Mouse (Mus musculus): ENCODE measurements at regions not wholly inside any gene's neighbourhood (a gene's known extent, or its start where the extent isn't known, plus 50 kb on each side); places are given as distances from the start of the nearest gene placed in this dataset.

- H3K4me3 ChIP-seq (replicated peaks; ENCODE audit: extremely low read depth, low read depth, low read length) = no peak overlapping the region
- TF ChIP-seq POLR2A (IDR thresholded peaks at IDR 0.05; ENCODE audit: borderline replicate concordance, extremely low read depth, low read depth, low read length) (no peak), CTCF (IDR thresholded peaks at IDR 0.05; ENCODE audit: insufficient read depth, low read length) (peak; percentile 15; the same call in 1 of the 2 replicates)
- WGBS = 17% methylated on average over 1 of the region's 1 CpGs
- DNase-seq = no peak
- H3K4me1 ChIP-seq (ENCODE audit: control insufficient read depth, insufficient read depth, low read length) = no peaks in the 10 kb centered on the region
Observed at GRCm38 (mm10) chrX:133787112-133787511, 63.7 kb upstream of the Tnmd start.

- no peaks in the 10 kb centered on the region for H3K4me1 ChIP-seq (ENCODE audit: control insufficient read depth, insufficient read depth, low read length)
- no peak for TF ChIP-seq POLR2A (IDR thresholded peaks at IDR 0.05; ENCODE audit: borderline replicate concordance, extremely low read depth, low read depth, low read length)
- TF ChIP-seq CTCF (IDR thresholded peaks at IDR 0.05; ENCODE audit: insufficient read depth, low read length) = no peak
- WGBS = 60% methylated on average over 1 of the region's 1 CpGs
- DNase-seq = no peak
- H3K4me3 ChIP-seq (replicated peaks; ENCODE audit: extremely low read depth, low read depth, low read length) = no peak overlapping the region
Observed at GRCm38 (mm10) chrX:133754026-133754425, 65.2 kb upstream of the Pcdh19 start.

- TF ChIP-seq POLR2A (IDR thresholded peaks at IDR 0.05; ENCODE audit: borderline replicate concordance, extremely low read depth, low read depth, low read length) = no peak
- TF ChIP-seq CTCF (IDR thresholded peaks at IDR 0.05; ENCODE audit: insufficient read depth, low read length) = no peak
- Histone ChIP-seq H3K4me3 (replicated peaks; ENCODE audit: extremely low read depth, low read depth, low read length) (no peak overlapping the region), H3K4me1 (ENCODE audit: control insufficient read depth, insufficient read depth, low read length) (no peaks in the 10 kb centered on the region)
- 83% methylated on average over 3 of the region's 3 CpGs for WGBS
- DNase-seq = no peak
Observed at GRCm38 (mm10) chrX:133752232-133752631, 63.4 kb upstream of the Pcdh19 start.

GRCm38 (mm10) chrX:133743446-133743845, 54.7 kb upstream of the Pcdh19 start:
- H3K4me1 ChIP-seq (ENCODE audit: control insufficient read depth, insufficient read depth, low read length) = no peaks in the 10 kb centered on the region
- H3K4me3 ChIP-seq (replicated peaks; ENCODE audit: extremely low read depth, low read depth, low read length) = no peak overlapping the region
- no peak for DNase-seq
- TF ChIP-seq POLR2A (IDR thresholded peaks at IDR 0.05; ENCODE audit: borderline replicate concordance, extremely low read depth, low read depth, low read length) = no peak
- no peak for TF ChIP-seq CTCF (IDR thresholded peaks at IDR 0.05; ENCODE audit: insufficient read depth, low read length)

GRCm38 (mm10) chrX:133738980-133739632, 50.3 kb upstream of the Pcdh19 start:
- Histone ChIP-seq H3K4me3 (replicated peaks; ENCODE audit: extremely low read depth, low read depth, low read length) (no peak overlapping the region), H3K4me1 (ENCODE audit: control insufficient read depth, insufficient read depth, low read length) (no peaks in the 10 kb centered on the region)
- DNase-seq = no peak
- 71% methylated on average over 6 of the region's 6 CpGs for WGBS
- TF ChIP-seq CTCF (IDR thresholded peaks at IDR 0.05; ENCODE audit: insufficient read depth, low read length) (no peak), POLR2A (IDR thresholded peaks at IDR 0.05; ENCODE audit: borderline replicate concordance, extremely low read depth, low read depth, low read length) (no peak)
